Mouse (Mus musculus): ENCODE measurements around the gene Hist1h2af.

DNA sequence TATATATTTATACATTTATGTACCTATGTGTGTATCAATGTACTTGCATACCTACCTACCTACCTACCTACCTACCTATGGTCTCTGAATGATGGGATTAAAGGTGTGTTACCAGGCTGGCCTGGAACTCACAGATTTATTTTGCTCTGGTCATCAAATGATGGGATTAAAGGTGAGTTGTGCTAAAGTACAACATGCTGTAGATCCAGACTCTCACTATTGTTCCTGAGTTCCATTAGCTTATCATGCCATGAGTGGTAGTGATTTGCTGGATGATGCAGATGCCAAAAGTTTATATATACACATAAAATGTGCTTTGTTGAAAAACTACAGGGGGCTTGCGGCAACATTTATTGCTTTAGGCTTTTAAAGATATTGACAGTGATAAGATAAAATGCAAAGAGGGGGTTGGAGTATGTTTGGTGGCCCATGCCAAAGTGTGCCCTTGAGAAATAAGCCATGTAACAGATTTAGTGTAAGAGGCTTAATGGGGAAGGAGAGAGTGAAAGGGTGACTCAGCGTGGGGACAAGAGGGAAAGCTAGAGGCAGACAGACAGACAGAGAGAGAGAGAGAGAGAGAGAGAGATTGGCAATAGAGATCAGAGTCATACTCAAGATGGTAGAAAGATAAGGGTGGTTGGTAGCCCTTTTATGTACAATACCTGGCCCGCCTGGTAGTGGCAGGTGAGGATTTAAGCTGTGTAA, 3.5 kb downstream of the Hist1h2af start:
- TF ChIP-seq CTCF (IDR thresholded peaks at IDR 0.05; ENCODE audit: control insufficient read depth, insufficient read depth, low read length) (no peak), POLR2A (IDR thresholded peaks at IDR 0.05; ENCODE audit: borderline replicate concordance, control insufficient read depth, low read depth, low read length) (no peak)

All from bone marrow, adult 2 months (tissue).